Mouse (Mus musculus): ENCODE data around the gene Hp1bp3.

Hp1bp3 gene

GRCm38 (mm10) chr4:138216200-138216890 lies at the start of gene Hp1bp3:
TSS of gene Hp1bp3 (plus strand) at chr4:138216296.
- peak; percentile 73 for DNase-seq (ENCODE audit: low spot score)

- no peak for DNase-seq (ENCODE audit: low spot score)
These were observed 49.6 kb upstream of the Hp1bp3 start for GRCm38 (mm10) chr4:138166519-138166918.

- DNase-seq (ENCODE audit: low spot score), result no peak
These were observed 47.9 kb upstream of the Hp1bp3 start for GRCm38 (mm10) chr4:138168162-138168561.

GRCm38 (mm10) chr4:138169420-138169819 lies 46.7 kb upstream of the Hp1bp3 start:
- no peak for DNase-seq (ENCODE audit: low spot score)

GRCm38 (mm10) chr4:138172686-138173085 lies 43.4 kb upstream of the Hp1bp3 start:
- DNase-seq (ENCODE audit: low spot score), result no peak

GRCm38 (mm10) chr4:138179391-138179790 lies 36.7 kb upstream of the Hp1bp3 start:
- no peak for DNase-seq (ENCODE audit: low spot score)

GRCm38 (mm10) chr4:138180719-138181118 lies 35.4 kb upstream of the Hp1bp3 start:
- DNase-seq (ENCODE audit: low spot score), result no peak

- DNase-seq (ENCODE audit: low spot score), result no peak
These were observed 32.0 kb upstream of the Hp1bp3 start for GRCm38 (mm10) chr4:138184056-138184455.

GRCm38 (mm10) chr4:138184573-138184981 lies 31.5 kb upstream of the Hp1bp3 start:
- DNase-seq (ENCODE audit: low spot score), result no peak

GRCm38 (mm10) chr4:138185961-138186360 lies 30.1 kb upstream of the Hp1bp3 start:
- DNase-seq (ENCODE audit: low spot score), result no peak

- DNase-seq (ENCODE audit: low spot score), result no peak
These were observed 28.1 kb upstream of the Hp1bp3 start for GRCm38 (mm10) chr4:138187995-138188394.

- DNase-seq (ENCODE audit: low spot score), result no peak
These were observed 23.5 kb upstream of the Hp1bp3 start for GRCm38 (mm10) chr4:138192561-138192960.

GRCm38 (mm10) chr4:138200769-138201168 lies 15.3 kb upstream of the Hp1bp3 start:
- DNase-seq (ENCODE audit: low spot score), result no peak

GRCm38 (mm10) chr4:138201696-138202095 lies 14.4 kb upstream of the Hp1bp3 start:
- no peak for DNase-seq (ENCODE audit: low spot score)

- DNase-seq (ENCODE audit: low spot score), result no peak
These were observed 6.0 kb upstream of the Hp1bp3 start for GRCm38 (mm10) chr4:138210116-138210515.

GRCm38 (mm10) chr4:138213861-138214260 lies 2.2 kb upstream of the Hp1bp3 start:
- DNase-seq (ENCODE audit: low spot score), result no peak

GRCm38 (mm10) chr4:138215671-138216199 lies 361 bp upstream of the Hp1bp3 start:
- no peak for DNase-seq (ENCODE audit: low spot score)

- DNase-seq (ENCODE audit: low spot score), result peak; percentile 98
These were observed 846 bp downstream of the Hp1bp3 start for GRCm38 (mm10) chr4:138216891-138217392.

- no peak for DNase-seq (ENCODE audit: low spot score)
These were observed 1.3 kb downstream of the Hp1bp3 start for GRCm38 (mm10) chr4:138217441-138217840.

GRCm38 (mm10) chr4:138217951-138218685 lies 2.0 kb downstream of the Hp1bp3 start:
- DNase-seq (ENCODE audit: low spot score), result no peak

- no peak for DNase-seq (ENCODE audit: low spot score)
These were observed 3.2 kb downstream of the Hp1bp3 start for GRCm38 (mm10) chr4:138219331-138219730.

- DNase-seq (ENCODE audit: low spot score), result no peak
These were observed 4.7 kb downstream of the Hp1bp3 start for GRCm38 (mm10) chr4:138220761-138221160.

GRCm38 (mm10) chr4:138221406-138221805 lies 5.3 kb downstream of the Hp1bp3 start:
- DNase-seq (ENCODE audit: low spot score), result no peak

Data from layer of hippocampus, adult 11-12 months (tissue).